Mouse (Mus musculus) adrenal gland (tissue): Measurements from ENCODE around the gene Sh2d7.
"Not testable (repeated sequence)": the region's sequence is repeated elsewhere in the genome, so short reads cannot be mapped to it uniquely, and the experiment has no call there.

Source experiments
- intact Hi-C: fragments of 180-260 bp; cut with DNase I; formaldehyde crosslinking; loops from one replicate; pipeline ENCODE4 v1.15.1; 2025

The Sh2d7 gene

DNA sequence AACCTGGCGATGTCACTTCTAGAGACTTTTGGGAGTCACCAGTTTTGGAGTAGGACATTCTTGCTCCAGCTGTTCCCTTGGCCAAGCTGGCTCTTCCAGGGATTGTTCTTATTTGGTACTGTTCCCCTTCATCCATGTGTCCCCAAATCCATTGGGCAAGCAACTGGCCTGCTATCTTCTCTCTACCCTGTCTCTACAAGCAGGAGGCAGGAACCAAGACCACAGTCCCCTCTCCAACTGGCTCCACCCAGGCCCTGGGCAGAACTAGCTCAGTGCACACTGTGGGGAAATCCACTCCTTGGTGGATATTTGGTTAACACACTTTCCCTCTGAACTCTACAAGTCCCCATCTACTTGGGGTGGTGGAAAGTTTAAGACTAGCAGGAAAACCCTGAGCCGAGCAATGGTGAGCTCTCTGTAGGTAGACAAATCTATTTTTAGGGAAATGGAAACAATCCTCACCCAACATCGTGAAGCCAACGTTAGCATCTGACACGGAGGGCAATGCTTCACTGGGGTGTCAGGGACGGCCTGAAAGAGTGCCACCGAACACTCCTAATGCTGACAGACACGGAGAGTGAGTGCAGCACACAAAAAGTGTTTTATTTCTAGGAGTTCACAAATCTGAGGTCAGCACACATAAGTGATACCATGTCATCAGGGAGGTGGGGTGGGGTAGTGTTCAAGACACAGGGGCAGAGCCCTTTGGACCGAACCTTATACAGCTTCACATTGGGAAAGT, 5.6 kb downstream of the Sh2d7 start:
- intact Hi-C loops = no loop called here

DNA sequence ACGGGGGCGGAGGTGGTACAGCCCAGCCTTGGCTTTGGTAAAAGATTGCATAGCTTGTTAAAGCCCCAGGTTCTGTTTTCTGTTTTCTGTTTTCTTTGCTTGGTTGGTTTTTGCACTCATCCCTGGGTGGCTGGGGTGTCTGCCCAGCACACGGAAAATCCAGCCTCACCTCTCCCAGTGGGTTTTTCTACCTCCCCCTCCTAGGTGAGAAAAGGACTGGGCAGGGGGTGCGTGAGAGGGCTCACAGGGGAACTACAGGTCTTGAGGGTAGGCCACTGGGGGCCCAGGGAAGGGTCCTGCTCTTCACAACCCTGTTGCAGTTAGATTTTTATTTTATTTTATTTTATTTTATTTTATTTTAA, 6.2 kb downstream of the Sh2d7 start:
- intact Hi-C loops = loop anchor here (5.0 kb wide), 1 partner anchor 132 kb away; no protein-coding TSS in a partner anchor

DNA sequence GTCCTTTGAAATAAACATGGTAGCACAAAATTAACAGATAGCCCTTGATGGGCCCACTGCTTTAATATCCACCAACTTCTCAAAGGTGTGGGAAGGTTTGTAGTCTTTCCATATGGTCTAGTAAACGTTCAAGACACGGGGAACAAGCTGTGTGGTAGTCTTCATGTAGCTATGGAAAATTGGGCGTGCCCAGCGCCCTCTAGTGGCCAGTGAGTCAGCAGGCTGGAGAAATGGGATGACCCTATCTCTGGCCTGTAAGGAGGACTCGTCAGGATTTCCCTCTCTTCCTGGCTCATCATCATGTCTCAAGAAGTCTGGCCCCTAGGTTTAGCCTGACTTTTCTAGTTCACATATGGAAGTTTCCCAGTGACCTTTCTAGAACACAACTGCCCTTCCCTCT, 8.8 kb downstream of the Sh2d7 start:
- intact Hi-C loops = loop anchor here (5.0 kb wide), 1 partner anchor 130 kb away; no protein-coding TSS in a partner anchor

DNA sequence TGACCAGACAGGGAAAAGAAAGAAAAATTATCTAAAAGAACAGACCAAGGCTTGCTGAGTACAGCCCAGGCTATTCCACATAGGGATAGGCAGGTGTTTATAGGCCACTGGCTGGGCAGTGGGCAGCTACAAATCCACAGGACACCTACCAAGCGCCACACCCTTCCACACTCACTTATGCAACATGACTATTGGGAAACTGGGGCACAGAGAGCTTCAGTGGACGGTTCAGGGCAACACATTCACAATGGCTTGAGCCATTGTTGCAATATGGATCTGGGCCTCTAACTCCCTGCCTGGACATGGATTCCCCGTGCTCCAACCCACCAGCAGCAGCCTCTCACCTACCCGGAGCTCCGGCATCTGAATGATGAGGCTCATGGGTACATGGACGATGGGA, 10.6 kb downstream of the Sh2d7 start:
- intact Hi-C loops = loop anchor here (2.0 to 5.0 kb wide), 2 partner anchors 111 to 128 kb away; no protein-coding TSS in a partner anchor

DNA sequence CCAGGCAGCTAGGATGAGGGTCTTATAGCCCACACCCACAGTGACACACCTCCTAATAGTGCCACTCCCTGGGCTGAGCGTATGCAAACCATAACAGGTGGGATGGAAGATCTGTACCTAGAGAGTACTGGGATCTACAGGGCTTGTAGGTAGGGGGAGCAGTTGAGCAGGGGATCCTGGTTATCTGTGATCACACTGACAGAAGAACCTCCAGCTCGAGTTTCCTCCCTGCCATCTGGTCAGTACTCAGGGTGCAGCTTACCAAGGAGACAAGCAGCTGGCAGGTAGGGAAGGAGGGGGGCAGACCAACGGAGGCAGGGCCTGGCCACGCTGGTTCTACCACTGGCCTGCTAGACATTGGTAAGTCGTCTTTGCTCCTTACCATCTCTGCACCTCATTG, 13.6 kb downstream of the Sh2d7 start:
- intact Hi-C loops = loop anchor here (5.0 kb wide), 1 partner anchor 55 kb away; no protein-coding TSS in a partner anchor

DNA sequence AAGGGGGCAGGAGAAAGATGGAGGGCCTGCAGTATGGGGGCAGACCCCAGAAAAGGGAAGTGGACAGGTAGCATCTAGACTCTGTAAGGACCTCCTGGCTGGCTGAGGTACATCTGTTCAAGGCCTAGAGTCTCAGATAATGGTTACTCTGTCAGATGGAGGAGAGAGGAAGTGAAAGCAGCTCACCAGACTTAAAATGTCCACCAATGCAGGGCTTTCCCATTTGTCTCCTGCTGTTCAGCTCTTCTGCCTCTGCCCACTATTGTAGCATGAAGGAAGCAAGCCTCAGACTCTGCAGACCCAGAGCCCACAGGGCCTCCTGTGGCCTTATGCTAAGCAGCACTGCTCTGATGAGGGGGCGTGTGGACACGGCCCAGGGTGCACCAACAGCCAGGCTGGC, 16.3 kb downstream of the Sh2d7 start:
- intact Hi-C loops = no loop called here

DNA sequence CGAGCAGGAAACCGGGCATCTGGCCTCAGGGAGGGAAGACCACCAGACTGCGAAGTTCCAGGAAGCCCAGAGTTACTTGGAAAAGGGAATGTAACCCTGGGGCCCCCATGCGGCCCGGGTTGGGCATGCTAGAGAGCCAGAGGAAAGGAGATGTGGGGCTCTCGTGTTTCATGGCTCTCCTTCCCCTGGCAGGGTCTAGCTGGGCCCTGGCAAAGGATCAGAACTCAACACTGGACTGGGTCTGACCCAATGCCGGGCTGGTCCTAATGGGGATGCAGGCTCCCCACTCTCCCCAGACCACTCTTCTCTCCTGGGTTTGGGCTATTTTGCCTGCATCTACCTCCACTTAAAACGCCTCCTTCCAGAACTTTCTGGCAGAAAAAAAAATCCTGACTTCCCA, 19.9 kb downstream of the Sh2d7 start:
- intact Hi-C loops = no loop called here

DNA sequence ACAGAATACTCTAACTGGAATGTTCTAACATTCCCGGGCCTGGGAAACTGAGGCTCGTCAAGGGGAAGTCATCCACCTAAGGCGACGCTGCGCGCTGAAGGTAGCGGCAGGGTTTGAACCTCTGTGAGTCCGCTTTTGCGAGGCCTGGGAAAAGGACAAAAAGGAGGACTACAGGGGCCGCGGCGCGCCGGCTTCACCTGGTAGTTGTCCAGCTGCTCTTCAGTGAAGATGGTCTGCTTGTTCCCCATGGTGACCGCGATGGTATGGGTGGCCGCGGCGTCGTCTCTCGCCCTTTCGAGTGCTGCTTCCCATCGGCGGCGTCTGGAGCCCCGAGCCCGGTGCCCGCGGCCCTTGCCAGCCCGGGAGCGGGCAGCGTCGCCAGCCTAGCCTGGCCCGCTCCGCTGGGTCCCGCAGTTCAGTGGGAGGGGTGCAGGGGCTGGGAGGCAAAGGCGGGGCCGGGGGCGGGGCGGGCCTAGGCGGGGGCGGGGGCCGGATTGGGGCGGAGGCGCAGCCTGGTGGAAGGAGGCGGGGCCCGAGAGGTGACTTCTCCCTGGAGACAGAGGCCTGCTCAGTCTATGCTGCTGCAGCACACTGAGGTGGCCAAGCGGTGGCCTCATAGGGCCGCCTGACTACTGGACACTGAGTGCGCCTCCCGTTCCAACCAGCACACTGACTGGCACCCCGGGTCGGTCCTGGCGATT, 21.1 kb downstream of the Sh2d7 start, which contains the start of gene Cib2:
Gene Cib2 (minus strand): TSS at position 448 of the 701 bp plus-strand sequence.
- intact Hi-C loops = no loop called here

DNA sequence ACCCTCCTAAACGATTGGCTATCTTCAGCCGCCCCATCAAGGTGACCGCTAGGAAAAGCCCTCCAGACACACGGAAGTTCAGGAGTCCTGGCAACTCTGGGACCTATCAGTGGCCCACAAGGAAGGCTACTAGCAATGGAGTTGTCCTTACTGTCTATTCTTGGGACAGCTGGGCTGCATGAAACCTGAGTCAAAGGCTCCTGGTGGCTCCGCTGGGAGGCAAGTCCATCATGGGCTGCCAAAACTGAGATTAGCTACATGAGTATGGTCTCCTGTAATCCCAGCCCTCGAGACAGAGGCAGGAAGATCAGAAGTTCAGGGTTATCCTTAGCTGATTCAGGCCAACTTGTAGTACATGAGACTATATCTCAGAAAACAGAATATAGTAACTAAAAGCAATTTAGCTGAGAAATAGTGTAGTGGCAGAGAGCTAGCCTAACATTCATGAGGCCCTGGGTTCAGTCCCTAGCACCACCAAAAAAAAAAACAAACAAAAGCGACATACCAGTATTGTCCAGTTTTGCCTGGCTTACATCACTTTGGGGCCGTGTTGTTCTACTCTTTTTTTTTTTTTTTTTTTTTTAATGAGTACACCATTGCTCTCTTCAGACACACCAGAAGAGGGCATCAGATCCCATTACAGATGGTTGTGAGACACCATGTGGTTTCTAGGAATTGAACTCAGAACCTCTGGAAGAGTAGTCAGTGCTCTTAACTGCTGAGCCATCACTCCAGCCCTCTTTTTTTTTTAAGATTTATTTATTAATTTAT, 22.2 kb downstream of the Sh2d7 start:
- intact Hi-C loops = no loop called here

DNA sequence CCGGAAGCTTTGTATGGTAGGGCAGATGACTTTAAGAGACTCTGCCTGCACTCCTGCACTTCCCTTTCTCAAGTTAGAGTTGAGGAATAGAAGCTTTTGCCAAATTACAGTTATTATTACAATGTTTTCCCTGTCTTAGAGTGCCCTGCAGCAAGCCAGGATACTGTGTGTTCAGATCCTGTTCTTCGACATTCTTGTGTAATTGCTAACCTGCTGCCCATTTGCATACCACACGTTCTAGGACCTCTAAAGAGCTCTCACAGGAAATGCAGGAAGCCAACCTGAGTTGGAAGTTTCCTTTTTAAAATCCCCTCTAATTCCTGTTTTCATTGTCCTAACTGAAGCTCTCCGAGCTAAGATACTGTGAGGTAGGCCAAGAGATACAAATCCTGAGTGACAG, 28.2 kb downstream of the Sh2d7 start:
- intact Hi-C loops = no loop called here

DNA sequence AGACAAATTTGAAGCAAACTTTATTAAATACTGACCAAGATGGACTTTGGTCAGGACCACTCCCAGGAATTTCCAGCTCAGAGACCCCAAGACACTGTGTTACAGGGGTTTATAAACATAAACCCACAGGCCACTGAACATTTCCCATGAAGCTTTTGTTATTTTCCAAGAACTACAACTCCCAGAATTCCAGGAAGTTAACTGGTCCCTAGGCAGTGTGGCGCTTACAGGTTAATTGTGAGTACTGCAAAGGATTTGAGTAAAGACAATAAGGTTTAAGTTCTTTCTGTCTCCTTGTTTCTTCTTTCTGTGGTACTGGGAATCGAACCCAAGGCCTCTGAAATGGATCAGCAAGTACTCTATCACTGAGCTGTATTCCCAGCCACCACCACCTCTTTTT, 29.9 kb downstream of the Sh2d7 start:
- intact Hi-C loops = no loop called here

DNA sequence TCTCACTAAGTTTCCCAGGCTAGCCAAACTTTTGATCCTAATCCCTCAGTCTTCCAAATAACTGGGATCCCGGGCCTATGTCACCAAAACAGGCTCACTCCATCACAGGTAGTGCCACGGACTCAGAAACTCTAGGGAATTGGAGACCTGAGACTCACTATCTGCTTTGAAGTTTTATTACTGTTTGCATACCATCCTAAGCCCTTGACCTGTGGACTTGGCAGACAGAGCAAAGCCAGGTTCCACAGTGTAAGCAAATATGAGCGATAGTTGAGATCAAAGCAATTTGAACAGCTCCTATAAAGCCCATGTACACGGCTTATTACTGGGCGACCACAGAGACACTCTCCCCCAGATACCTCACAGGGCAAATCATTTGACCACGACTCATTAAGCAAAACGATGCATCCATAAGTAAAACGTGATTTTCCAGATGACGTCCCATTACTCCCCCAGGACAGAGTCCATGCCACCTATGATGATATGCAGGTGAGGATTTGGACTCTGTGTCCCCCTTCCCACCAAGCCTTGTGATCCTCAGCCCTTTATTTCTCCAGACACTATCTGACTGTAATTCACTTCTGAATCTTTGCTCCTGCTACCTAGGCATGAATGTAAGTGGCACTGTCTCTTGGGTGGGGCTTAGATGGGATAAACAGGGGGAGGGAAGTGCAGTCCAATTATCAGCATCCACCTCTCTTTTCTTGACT, 32.5 kb downstream of the Sh2d7 start:
- intact Hi-C loops = no loop called here

DNA sequence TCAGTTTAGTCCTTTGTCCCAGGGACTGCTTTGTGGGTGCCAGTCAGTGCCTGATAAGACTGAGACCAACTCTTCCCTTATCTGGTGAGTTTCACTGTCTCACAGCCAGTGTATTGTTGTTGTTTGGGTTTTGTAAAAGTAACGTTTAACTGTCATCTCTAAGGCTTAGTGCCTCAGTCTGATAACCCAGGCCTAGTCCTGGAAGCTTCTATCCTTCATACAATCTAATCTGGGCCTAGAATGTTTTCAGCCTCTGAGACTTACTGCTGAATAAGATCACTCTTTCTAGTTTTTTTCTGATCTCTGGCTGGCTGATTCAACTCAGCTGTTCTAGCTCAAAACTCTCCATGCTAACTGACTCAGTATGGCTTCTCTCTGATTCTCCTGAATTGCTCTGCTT, 44.9 kb downstream of the Sh2d7 start:
- intact Hi-C loops = no loop called here

DNA sequence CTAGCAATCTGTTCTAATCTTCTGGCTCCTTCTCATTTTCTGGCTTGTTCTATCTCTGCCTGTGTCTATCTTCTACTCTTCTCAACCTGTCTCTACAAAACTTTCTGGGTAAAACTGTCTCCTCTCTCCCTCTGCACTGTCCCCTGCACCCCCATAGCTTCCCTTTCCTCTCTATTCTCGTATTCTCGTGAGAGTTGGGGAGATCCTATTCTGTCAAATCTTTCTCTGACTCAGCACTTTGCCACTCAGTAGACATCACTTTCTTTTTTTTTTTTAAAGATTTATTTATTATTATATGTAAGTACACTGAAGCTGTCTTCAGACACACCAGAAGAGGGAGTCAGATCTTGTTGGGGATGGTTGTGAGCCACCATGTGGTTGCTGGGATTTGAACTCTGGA, 45.3 kb downstream of the Sh2d7 start:
- intact Hi-C loops = not testable (repeated sequence)

DNA sequence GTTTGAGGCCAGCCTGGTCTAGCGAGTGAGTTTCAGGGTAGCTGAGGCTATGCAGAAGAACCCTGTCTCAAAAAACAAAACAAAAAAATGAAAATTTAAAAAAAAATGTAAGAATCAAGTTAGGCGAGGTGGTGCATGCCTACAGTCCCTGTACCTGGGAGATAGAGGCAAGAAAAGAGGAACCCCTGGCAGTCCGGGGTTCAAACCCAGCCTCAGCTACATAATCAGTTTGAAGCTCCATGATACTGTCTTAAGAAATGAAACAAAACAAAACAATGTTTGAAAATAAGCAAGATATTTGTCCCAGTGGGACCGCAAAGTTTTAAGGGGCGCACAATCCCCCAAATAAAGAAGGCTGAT, 47.0 kb downstream of the Sh2d7 start:
- intact Hi-C loops = no loop called here

DNA sequence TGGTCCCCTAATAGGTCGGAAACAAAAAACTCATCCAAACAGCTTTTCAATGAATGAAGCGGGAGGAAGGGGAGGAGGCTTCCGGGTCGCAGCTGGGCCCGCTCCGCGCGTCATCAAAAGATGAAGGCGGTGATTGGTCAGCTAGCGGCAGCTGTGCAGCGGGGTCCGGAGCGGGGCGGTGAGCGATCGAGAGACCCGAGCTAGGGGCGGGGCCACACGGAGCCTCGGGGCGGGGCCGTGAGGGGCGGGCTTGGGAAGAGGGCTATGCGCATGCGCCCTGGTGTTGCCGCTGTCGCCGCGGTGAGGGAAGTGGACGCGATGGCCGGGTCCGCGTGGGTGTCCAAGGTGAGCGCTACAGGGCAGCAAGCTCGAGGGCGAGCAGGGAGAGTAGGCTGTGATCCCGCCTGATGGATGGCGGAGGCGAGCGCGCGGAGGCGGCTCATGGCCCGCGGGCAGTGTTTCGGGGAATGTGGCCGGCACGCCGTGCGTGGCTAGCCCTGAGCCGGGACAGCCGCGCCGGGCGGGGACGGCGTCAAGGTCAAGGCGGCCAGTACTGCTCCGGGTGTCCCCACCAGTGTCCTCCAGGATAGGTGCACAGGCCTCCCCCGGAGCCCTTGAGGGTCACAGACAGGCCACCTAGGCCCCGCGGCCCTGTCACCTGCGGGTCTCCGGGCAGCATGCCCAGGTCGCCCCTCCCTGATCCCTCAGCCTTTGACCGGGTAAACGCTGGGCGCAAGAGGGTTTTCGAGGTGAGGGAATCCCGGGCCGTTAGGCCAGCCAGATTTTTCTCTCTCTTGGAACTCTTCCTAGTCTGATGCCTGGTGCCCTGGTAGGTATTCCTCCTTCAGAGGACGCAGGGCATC, 47.6 kb downstream of the Sh2d7 start, which contains the start of gene Idh3a:
Gene Idh3a (plus strand): TSS at position 136 of the 863 bp plus-strand sequence.
- intact Hi-C loops = no loop called here

DNA sequence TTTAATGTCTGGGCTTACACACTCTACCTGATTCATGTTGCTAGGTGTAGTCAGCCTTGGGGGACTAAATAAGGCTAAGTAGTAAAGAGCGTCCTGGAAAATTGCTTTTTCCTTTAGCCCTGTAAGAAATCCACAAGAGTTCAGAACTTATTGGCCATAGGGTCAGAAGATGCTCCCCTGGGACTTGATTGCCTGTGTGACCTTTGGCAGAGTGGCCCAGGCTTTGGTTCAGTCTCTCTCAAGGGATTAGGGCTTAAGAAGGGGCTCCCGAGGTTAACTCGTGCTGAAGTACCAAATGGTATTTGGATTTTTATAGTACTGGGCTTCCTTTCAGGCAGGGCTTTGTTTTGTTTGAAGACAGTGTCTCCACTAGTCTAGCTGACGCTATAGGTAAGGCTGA, 49.1 kb downstream of the Sh2d7 start:
- intact Hi-C loops = no loop called here

DNA sequence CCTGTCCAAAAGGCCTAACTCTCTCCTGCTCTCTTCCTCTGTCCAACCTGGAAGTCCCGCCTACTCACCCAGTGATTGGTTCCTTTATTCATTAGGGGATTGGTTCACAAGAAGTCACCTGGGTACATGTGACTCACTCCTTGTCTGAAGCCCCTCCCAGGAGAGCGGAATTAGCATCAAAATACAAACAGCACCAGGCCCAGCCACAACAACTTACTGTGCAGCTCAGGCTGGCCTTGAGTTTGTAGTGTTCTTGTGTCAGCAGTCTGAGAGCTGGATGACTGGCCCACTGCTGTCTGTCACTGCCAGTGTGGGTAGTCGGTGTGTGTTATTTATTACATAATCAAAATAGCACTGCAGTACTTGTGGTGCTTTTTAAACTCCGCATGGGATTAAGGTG, 54.9 kb downstream of the Sh2d7 start:
- intact Hi-C loops = not testable (repeated sequence)
